Mouse (Mus musculus) MEL-GATA-1-ER (cell line): ENCODE data around the gene S100z.

Source experiments
- DNase-seq: peaks from one replicate; pipeline ENCODE4 v3.0.0-alpha.2; 2012; ENCODE audit warnings: low read depth; ENCODE audit errors: extremely low read depth

S100z gene

DNA sequence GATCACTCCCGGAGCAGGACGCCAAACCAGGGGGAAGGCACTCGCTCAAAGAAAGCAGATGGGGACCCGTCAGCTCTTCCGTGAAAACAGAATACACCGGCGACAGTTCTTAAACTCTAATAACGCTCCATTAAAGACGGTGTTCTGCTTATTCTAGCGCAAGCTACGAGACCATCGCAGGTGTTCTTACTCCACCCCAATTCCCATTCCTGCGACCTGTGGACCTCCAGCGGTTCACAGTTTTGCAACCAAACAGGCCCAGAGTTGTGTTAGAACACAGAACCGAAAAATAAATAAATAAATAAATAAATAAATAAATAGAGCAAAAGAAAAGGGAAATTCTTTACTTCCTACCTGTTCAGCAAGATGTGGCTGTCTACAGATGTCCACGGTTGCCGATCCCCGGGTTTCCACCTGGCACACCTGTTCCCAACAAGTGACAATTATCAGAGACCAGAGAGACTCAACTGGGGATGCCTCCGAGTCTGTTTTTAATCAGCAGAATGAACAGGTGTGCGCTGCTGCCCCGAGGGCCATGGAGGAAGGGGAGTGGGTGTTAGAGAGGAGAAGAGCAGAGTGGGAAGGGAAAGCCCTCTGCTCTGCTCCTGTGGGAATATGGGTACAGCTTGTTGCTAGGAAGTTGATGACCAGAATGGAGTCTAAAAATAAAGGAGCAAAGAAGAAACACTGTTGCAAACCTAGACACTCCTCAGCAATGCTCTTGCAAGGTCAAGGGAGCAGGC is at the start of gene S100z:
TSS of gene S100z (minus strand) at position 51 of the 743 bp plus-strand sequence.
- no peak for DNase-seq

DNA sequence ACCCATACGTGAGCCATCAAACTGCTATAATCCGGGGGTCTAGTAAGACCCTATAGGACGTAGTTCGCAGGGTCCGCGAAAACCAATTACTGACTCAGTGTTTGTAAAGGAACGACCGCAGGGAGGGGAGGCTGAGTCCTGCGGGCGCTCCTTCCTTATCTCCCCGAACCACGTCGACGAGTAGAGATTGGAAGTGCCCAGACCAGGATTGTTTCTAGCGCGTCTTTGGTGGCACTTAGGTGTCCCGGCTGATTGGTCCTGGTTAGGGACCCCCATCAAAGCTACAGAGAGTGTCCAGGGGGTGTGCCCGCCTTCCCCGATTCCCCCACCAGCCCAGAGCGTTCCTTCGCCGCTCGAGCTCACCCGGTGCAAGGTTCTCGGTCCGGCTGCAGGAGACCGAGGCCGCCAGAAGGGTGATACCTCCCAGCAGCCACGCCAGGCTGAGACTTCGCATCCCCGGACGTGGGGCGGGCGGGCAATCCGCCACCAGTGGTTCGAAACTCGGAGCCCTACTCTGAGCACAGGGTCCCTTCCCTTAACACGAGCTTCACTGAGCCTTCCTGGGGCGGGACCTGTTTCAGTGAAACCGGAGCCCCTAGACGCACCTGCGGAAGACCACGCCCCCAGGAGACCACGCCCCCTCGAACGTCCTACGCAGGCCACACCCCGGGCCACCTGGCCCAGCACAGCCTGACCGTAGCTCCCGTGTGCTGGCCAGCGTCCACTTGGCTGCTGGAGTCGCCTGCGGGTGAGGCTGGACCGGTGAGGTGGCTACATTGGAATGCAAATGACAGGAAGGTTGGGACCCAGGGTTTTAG is 46.4 kb upstream of the S100z start, which contains the start of gene F2rl1:
TSS of gene F2rl1 (minus strand) at position 554 of the 818 bp plus-strand sequence.
- DNase-seq, result no peak

DNA sequence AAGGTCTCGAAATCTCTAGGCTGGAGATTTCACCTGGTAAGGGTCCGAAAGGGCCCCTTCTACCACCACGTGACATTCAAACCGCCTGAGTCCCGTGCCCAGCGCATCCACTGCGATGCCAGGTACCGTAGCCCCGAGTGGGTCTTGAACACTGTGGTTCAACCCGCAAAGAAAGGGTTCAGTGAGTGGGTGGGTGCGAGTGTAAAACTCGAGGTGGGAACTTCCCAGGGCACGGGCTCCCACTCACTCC is 45.8 kb upstream of the S100z start:
- DNase-seq, result no peak

DNA sequence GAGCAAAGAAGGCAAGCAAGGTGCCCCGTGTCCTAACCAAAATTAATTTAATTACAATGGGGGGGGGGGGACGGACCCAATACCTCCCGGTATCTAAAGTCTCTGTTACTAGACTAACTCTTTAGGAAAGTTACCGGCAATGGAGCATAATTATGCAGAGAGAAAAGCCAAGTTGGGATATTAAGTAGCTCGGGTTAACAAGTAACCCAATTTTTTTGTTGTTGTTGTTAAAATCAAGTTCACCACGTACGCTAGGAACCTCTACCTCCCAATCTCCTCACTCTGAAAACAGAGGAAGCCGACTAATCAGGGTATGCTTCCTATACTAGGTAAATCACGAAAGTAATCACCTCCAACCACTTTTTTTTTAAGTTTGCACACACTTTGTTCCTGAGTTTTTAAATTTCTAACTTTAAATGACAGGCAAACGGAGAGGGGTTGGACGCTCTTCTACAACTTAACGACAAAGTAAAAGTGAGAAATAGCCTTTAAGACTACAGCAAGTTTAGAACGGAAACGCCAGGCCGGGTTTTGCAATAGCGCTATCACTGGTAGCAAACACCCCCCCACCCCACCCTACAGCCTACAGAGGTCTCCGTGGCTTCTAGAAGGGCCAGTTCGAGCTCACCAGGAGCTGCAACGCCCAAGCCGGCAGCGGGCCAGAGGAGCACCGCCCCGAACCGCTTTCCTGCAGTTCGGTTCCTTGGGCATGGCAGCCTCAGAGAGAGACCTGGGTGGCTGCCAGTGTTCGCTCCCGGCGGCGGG is 45.3 kb upstream of the S100z start:
- DNase-seq, result no peak

- DNase-seq, result no peak
Observed at GRCm38 (mm10) chr13:95522176-95522575, 43.7 kb upstream of the S100z start.

GRCm38 (mm10) chr13:95521029-95521428 is 42.5 kb upstream of the S100z start:
- DNase-seq, result no peak

DNA sequence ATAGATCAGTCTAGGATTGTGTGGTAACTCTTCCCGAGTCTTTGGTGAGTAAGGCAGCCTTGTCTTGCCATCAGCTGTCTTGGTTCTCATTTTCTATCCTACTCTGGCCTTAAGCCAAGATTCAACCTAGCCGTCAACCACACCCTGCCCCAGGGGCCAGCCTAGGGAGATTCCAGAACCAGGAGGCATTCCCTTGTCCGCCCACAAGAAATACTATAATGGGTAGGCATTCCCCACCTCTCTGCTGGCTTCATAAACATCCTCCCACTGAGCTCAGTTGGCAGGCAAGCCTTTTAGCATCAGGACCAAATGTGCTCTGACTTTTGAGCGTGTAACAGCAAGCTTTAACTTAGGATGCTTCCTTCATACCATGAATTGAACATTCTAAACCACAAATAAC is 36.2 kb upstream of the S100z start:
- no peak for DNase-seq

DNA sequence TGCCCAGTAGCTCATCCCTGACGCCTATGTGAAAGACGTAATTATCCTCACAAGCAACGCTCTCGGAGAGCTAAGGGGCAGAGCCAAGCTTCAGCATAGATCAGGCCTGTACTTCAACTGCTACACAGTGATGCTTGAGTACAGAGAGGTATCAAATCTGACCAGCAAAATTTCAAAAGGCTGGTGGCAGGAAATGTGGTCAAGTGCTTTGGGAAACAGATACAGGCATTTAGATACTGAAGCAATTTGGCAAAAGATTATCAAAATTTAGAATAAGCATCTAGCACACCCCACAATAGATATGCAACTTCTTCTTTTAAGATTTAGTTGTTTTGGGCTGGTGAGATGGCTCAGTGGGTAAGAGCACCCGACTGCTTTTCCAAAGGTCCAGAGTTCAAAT is 31.5 kb upstream of the S100z start:
- DNase-seq, result peak; percentile 43

DNA sequence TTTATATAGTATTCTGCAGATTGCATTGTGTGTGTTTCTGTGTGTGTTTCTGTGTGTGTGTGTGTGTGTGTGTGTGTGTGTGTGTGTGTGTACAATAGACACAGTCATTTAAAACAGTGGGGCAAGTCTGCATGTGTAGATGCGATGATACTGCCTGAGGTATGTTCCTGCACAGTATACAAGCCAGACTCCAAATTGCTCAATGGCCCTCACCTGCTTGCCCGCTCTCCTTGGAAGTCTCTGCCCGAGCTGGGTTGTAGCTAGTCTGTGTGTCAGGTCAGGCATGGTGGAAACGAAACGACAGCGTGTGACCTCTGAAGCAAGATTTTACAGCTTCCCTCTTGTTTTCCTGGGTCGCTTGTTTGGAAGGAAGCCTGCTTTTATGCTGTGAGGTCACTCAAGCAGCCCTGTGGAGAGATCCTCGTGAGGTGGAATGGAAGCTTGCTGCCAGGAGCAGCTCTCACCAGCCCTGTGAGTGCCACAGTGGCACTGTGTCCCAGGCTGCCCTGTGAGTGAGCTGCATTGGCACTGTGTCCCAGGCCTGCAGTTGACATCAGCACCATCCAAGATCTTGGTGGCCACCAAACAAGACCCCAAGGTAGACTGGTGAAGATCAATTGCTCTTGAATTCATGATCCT is 24.9 kb upstream of the S100z start:
- no peak for DNase-seq

DNA sequence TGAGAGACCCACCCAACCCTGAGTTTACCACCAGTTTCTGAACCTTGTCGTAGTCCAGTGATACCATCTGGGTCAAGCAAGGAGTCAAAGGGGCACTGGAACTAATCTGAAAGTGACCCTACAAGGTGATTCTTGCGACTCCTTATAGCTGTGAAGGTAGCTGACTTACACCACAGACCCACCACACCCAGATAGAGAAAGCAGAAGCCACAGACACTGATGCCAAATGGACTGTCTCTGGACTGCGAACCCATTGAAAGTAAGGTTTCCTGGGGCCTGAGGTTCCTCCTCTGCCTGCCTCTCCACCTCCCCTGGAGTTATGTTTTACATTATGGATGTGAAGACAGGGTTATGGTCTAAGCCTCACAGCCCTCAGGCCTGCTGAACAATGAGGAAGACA is 18.1 kb upstream of the S100z start:
- no peak for DNase-seq

GRCm38 (mm10) chr13:95494812-95495211 is 16.3 kb upstream of the S100z start:
- DNase-seq, result no peak

DNA sequence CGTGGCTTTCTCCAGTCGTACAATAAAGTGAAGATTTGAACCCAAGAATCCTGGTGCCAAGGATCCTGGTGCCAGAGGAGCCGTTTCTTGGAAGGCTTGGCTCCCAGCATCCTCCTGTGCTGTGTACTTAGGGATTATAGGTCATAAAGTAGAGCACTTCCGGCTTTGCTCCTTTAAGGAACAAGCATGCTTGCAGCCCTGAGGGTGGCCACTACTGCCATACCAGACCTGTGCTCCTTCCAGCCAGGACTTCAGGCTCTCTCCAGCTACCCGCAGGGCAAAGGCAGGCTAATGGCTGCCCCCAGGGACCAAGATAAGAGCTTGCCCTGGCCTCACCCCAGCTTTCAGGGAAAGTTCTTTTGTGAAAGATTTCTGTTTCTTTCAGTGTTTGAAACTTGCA is 14.8 kb upstream of the S100z start:
- no peak for DNase-seq

GRCm38 (mm10) chr13:95491327-95491726 is 12.8 kb upstream of the S100z start:
- DNase-seq, result no peak

DNA sequence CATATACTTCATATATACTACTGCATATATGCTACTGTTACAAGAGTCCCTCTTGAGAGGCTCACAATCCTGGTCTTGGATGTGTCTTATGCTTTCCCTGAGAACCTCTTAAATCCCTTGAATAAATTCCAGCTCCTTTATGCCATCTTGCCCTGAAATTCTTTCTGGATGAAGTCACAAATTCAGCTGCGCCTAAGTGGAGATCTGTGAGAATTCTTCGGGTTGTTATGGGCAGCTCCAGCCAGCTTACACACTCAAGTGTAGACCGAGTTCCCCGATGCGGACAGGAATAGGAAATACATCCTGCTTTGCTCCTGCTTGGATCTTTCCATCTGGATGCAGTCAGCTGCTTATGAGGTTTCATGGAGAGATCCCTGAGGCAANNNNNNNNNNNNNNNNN is 6.1 kb upstream of the S100z start:
- no peak for DNase-seq

- DNase-seq, result peak; percentile 39
Observed at GRCm38 (mm10) chr13:95481428-95481827, 2.9 kb upstream of the S100z start.

DNA sequence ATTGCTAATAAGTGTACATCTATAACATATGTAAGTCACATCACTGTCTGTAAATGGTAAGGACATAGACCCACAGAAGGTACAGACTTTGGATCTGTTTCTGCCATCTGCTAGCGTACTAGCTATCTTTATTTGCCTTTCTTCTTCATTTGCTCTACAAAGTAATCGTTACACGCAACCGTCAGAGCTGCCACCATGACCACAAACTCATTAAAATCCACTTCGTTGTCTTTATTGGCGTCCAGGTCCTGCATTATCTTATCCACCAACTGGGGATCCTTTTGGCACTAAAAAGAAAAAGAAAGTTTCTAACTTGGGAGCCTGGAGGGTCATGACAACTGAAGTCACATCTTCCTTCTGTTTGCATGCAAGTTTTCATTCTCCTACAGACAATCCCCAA is 1.3 kb downstream of the S100z start:
- DNase-seq, result no peak

GRCm38 (mm10) chr13:95475124-95475523 is 3.4 kb downstream of the S100z start:
- no peak for DNase-seq

- DNase-seq, result no peak
Observed at GRCm38 (mm10) chr13:95474294-95474693, 4.2 kb downstream of the S100z start.

DNA sequence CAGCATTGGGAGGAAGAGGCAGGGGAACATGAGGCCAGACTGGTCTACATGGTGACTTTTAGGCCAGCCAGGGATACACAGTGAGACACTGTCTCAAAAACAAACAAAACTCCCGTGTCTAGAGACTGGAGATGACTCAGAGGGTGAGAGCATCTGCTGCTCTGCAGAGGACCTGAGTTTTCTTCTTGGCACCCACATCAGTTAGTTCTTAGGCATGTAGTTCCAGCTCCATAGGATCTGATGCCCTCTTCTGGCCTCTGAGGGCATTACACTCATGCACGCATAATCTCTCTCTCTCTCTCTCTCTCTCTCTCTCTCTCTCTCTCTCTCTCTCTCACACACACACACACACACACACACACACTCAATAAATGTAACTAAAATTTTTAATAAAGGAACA is 7.6 kb downstream of the S100z start:
- DNase-seq, result no peak

- DNase-seq, result no peak
Observed at GRCm38 (mm10) chr13:95451529-95451928, 27.0 kb downstream of the S100z start.

DNA sequence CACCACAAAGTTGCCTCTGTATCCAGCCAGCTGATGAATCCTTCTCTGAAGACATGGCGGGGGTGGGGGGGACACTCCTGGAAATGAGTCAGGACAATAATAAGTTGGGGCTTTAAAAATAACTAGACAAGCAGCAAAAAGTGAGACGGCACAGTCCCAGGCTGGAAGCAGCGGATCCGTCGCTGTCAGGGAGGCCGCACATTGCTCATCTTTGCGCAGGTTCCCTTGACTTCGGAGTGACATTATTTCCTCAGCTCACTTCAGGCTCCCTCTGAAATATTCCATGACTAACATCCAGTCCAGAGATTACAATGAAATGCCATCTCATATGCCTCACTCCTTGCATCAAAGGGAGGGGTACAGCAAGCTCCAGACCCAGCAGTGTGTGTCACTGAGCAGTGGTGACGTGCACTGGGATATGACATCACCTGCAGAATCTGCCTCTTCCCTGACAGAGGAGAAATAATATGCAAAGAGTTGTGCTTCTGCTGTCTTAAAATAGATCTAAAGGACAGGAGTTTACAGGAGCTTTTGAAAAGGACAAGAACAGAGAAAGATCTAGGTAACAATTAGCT is 27.8 kb downstream of the S100z start:
- no peak for DNase-seq
